ENCODE assay signal across 9 mouse cellular contexts in genomic region chr5:124528351-124528750, GRCm38 (mm10). TPM values are rescaled to one million over a fixed set of nuclear protein-coding genes. Genes with fewer than 3 reads are reported as not detected.
DNase-seq lines count a peak whose midpoint lies in the region; ATAC-seq and TF ChIP-seq lines count a peak whose summit lies in the region.
"Had no signal": no experiment of that assay in that cellular context is flagged by ENCODE, and none has a peak within 500 bp of the region (broad histone marks: within the 10 kb centered on the region; RNA-seq: fewer than 3 reads in every experiment).

No protein-coding gene starts in this region.

- no peak for DNase-seq in layer of hippocampus, adult 2 months (ENCODE audit: low spot score in 2 of 2)
- DNase-seq in layer of hippocampus, adult 11-12 months (ENCODE audit: low spot score) = no peak
- DNase-seq in embryo, embryonic 11 days = no peak
- no peak for DNase-seq in cerebellum, adult 11-12 months
- DNase-seq in adrenal gland, postnatal 25 days = no peak
- DNase-seq: left cerebral cortex, postnatal 4 days had no signal

- no peaks in the 10 kb centered on the region for H3K27me3 ChIP-seq in forebrain, embryonic 13.5 days
- no peaks in the 10 kb centered on the region for H3K27me3 ChIP-seq in intestine, embryonic 15.5 days (replicated peaks)
- H3K27me3 ChIP-seq in neural tube, embryonic 13.5 days = no peaks in the 10 kb centered on the region

- WGBS in forebrain, embryonic 13.5 days = 75% methylated on average over 4 of the region's 4 CpGs
- WGBS in intestine, embryonic 15.5 days = 58% methylated on average over 4 of the region's 4 CpGs
- 69% methylated on average over 4 of the region's 4 CpGs for WGBS in neural tube, embryonic 13.5 days

- H3K4me1 ChIP-seq in forebrain, embryonic 13.5 days = peaks cover 37% of the 10 kb centered on the region
- H3K4me1 ChIP-seq in intestine, embryonic 15.5 days (replicated peaks) = peaks cover 39% of the 10 kb centered on the region
- peaks cover 38% of the 10 kb centered on the region for H3K4me1 ChIP-seq in neural tube, embryonic 13.5 days (replicated peaks)

- no peak for ATAC-seq in forebrain, embryonic 13.5 days
- no peak for ATAC-seq in intestine, embryonic 15.5 days
- no peak for ATAC-seq in neural tube, embryonic 13.5 days (ENCODE audit: low read depth)

- TF ChIP-seq CTCF in layer of hippocampus, adult 2 months (conservative IDR thresholded peaks at IDR 0.05) = no peak

- H3K4me2 ChIP-seq in forebrain, embryonic 13.5 days = peak overlapping the region; percentile 79
- peak overlapping the region; percentile 88 for H3K4me2 ChIP-seq in intestine, embryonic 15.5 days (replicated peaks)
- H3K4me2 ChIP-seq in neural tube, embryonic 13.5 days = peak overlapping the region; percentile 81

- H3K27ac ChIP-seq in layer of hippocampus, adult 2 months = peak overlapping the region; percentile 96
- no peak overlapping the region for H3K27ac ChIP-seq in forebrain, embryonic 13.5 days
- H3K27ac ChIP-seq in intestine, embryonic 15.5 days = peak overlapping the region; percentile 56; the same call in 1 of the 2 replicates
- peak overlapping the region; percentile 38; the same call in 1 of the 2 replicates for H3K27ac ChIP-seq in neural tube, embryonic 13.5 days (replicated peaks)

- H3K36me3 ChIP-seq in forebrain, embryonic 13.5 days (ENCODE audit: poor library complexity, severe bottlenecking) = 0 out of 2 replicates have a peak, but pooled peaks cover 3% of the 10 kb centered on the region
- no peaks in the 10 kb centered on the region for H3K36me3 ChIP-seq in intestine, embryonic 15.5 days
- peaks cover 3% of the 10 kb centered on the region; the same call in 1 of the 2 replicates for H3K36me3 ChIP-seq in neural tube, embryonic 13.5 days

- H3K4me3 ChIP-seq in layer of hippocampus, adult 2 months = peak overlapping the region; percentile 69
- peak overlapping the region; percentile 73; the same call in 1 of the 2 replicates for H3K4me3 ChIP-seq in forebrain, embryonic 13.5 days
- peak overlapping the region; percentile 60; the same call in 1 of the 2 replicates for H3K4me3 ChIP-seq in intestine, embryonic 15.5 days (replicated peaks)
- peak overlapping the region; percentile 77 for H3K4me3 ChIP-seq in neural tube, embryonic 13.5 days

- no peaks in the 10 kb centered on the region for H3K9me3 ChIP-seq in forebrain, embryonic 13.5 days (replicated peaks)
- H3K9me3 ChIP-seq in intestine, embryonic 15.5 days = no peaks in the 10 kb centered on the region
- no peaks in the 10 kb centered on the region for H3K9me3 ChIP-seq in neural tube, embryonic 13.5 days

- peak overlapping the region; percentile 73 for H3K9ac ChIP-seq in forebrain, embryonic 13.5 days
- H3K9ac ChIP-seq in intestine, embryonic 15.5 days = no peak overlapping the region
- H3K9ac ChIP-seq in neural tube, embryonic 13.5 days = peak overlapping the region; percentile 77

RNA-seq across cellular contexts. Expression of gene Rilpl1, which starts 2.8 kb away (rescaled TPM):
- 10 to 100 TPM; 69.1 to 78.2 TPM for total RNA-seq in layer of hippocampus, adult 2 months (2021)
- 10.4 and 10.6 TPM in 2 replicates for polyA plus RNA-seq in forebrain, embryonic 13.5 days (2015; fragmentation: Nextera tagmentation; extraction: Ambion mirVana)
- polyA plus RNA-seq in intestine, embryonic 15.5 days (2015; fragmentation: Nextera tagmentation; extraction: Ambion mirVana) = 10.3 and 11.9 TPM in 2 replicates
- 14.4 and 16.3 TPM in 2 replicates for polyA plus RNA-seq in neural tube, embryonic 13.5 days (2015; fragmentation: Nextera tagmentation; extraction: Ambion mirVana)
- 15.1 and 17.7 TPM in 2 replicates for total RNA-seq in adrenal gland, postnatal 25 days (2021)

RNA-seq across cellular contexts. Expression of gene Tmed2, which starts 12.1 kb away (rescaled TPM):
- 10 to 100 TPM; 97.4 to 99.3 TPM for total RNA-seq in layer of hippocampus, adult 2 months (2021)
- 378 and 389 TPM in 2 replicates for polyA plus RNA-seq in forebrain, embryonic 13.5 days (2015; fragmentation: Nextera tagmentation; extraction: Ambion mirVana)
- 642 and 660 TPM in 2 replicates for polyA plus RNA-seq in intestine, embryonic 15.5 days (2015; fragmentation: Nextera tagmentation; extraction: Ambion mirVana)
- 359 and 384 TPM in 2 replicates for polyA plus RNA-seq in neural tube, embryonic 13.5 days (2015; fragmentation: Nextera tagmentation; extraction: Ambion mirVana)
- 186 and 197 TPM in 2 replicates for total RNA-seq in adrenal gland, postnatal 25 days (2021)

RNA-seq across cellular contexts. Expression of gene Ddx55, which starts 24.3 kb away (rescaled TPM):
- 10 to 100 TPM; 27.4 to 32.6 TPM for total RNA-seq in layer of hippocampus, adult 2 months (2021)
- 23.3 and 25.5 TPM in 2 replicates for polyA plus RNA-seq in forebrain, embryonic 13.5 days (2015; fragmentation: Nextera tagmentation; extraction: Ambion mirVana)
- 13.9 and 15.9 TPM in 2 replicates for polyA plus RNA-seq in intestine, embryonic 15.5 days (2015; fragmentation: Nextera tagmentation; extraction: Ambion mirVana)
- polyA plus RNA-seq in neural tube, embryonic 13.5 days (2015; fragmentation: Nextera tagmentation; extraction: Ambion mirVana) = 24.3 and 24.6 TPM in 2 replicates
- total RNA-seq in adrenal gland, postnatal 25 days (2021) = 14.8 and 15.5 TPM in 2 replicates

RNA-seq across cellular contexts. Expression of gene Snrnp35, which starts 45.4 kb away (rescaled TPM):
- 10 to 100 TPM; 25.7 to 25.9 TPM for total RNA-seq in layer of hippocampus, adult 2 months (2021)
- polyA plus RNA-seq in forebrain, embryonic 13.5 days (2015; fragmentation: Nextera tagmentation; extraction: Ambion mirVana) = 27.2 and 27.8 TPM in 2 replicates
- 21.4 and 23.6 TPM in 2 replicates for polyA plus RNA-seq in intestine, embryonic 15.5 days (2015; fragmentation: Nextera tagmentation; extraction: Ambion mirVana)
- polyA plus RNA-seq in neural tube, embryonic 13.5 days (2015; fragmentation: Nextera tagmentation; extraction: Ambion mirVana) = 26.4 and 27.8 TPM in 2 replicates
- total RNA-seq in adrenal gland, postnatal 25 days (2021) = 20.7 TPM in 2 replicates

RNA-seq across cellular contexts. Expression of gene Rilpl2, which starts 50.2 kb away (rescaled TPM):
- total RNA-seq in layer of hippocampus, adult 2 months (2021) = 10 to 100 TPM; 19.3 TPM
- polyA plus RNA-seq in forebrain, embryonic 13.5 days (2015; fragmentation: Nextera tagmentation; extraction: Ambion mirVana) = 19.3 and 22.3 TPM in 2 replicates
- 44.0 and 46.2 TPM in 2 replicates for polyA plus RNA-seq in intestine, embryonic 15.5 days (2015; fragmentation: Nextera tagmentation; extraction: Ambion mirVana)
- 19.9 and 20.7 TPM in 2 replicates for polyA plus RNA-seq in neural tube, embryonic 13.5 days (2015; fragmentation: Nextera tagmentation; extraction: Ambion mirVana)
- 27.0 TPM in 2 replicates for total RNA-seq in adrenal gland, postnatal 25 days (2021)
